Mouse (Mus musculus) hematopoietic stem cell, adult 5-6 weeks (primary cell): Measurements from ENCODE around the gene F3. TPM values are rescaled to one million over a fixed set of nuclear protein-coding genes. Genes with fewer than 3 reads are reported as not detected.

ENCODE experiments used
- ATAC-seq, 2 experiments: fragments of 125-278 bp in 1 of 2; replicated peaks in 1 of 2; 2 replicates each; pipeline ENCODE4 v1.8.0; 2016 to 2017; ENCODE audit warnings: inconsistent platforms in 2 of 2, mild to moderate bottlenecking in 2 of 2, moderate number of reproducible peaks in 2 of 2, low read depth in 1 of 2, moderate TSS enrichment in 1 of 2; ENCODE audit not compliant: low FRiP score in 2 of 2, poor library complexity in 2 of 2, severe bottlenecking in 2 of 2, insufficient read depth in 1 of 2, low TSS enrichment in 1 of 2
- total RNA-seq: library from RNA; stranded (forward); fragments of 172-1452, 232-1000 nt; gene quantifications from 2 replicates; pipeline ENCODE4 v1.2.3, GENCODE M21; 2017

Gene F3
- 4.6 and 5.7 TPM in 2 replicates for total RNA-seq

DNA sequence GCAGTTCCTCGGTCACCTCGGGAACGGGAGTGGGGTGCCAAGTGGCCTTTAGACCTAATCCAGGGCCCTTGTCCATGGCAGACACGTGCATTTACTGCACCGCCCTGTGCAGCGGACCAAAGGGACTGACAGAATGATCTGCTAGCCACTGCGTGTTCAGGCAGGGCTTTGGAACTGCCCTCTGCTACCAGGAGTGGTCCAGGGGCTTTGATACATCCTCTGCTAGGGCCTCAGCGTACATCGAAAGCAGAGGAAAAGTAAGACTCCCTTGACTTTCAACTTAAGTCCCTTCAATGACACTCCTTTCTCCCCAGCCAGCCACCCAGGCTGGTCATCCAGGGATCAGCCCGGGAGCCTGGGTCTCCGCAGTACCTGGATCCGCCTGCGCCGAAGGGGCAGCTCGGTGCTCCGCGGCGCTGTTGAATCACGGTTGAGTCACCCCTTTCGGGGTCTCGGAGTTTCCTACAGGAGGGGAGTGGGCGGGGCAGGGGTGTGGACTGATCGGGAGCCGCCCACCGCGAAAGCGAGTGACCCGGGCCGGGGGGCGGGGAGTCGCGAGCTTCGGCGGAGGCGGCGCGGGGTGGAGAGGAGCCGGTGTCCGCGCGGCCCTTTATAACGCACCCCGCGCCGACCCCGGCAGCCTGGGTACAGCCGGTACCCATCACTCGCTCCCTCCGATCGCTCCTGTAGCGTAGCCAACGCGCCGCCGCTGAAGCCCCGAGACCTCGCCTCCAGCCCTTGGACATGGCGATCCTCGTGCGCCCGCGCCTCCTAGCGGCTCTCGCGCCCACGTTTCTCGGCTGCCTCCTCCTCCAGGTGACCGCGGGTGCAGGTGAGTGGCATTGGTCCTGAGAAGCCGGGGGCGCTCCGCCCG lies at the start of gene F3:
Gene F3 (plus strand): TSS at position 567 of the 874 bp plus-strand sequence.
- peak; percentile 40 to 74; a peak in 3 of 4 replicates for ATAC-seq

DNA sequence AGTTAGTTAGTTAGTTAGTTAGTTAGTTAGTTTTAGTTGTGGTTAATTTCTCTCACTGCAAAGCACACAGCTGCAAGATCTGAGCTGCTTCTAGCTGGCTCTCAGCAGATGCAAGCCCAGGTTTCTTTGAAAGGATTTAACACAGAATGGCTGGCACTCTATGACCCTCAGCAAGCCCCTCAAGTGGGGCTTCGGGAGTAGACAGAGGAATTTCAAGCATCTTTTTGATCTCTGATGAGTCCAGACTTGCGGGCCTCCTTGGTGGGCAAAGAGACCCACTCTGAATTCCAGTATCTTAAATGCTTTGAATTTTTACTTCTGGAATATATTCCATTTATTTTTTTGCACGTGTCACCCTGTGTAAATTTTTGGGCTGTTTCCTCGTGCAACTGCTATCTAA lies 44.4 kb upstream of the F3 start:
- no peak for ATAC-seq

DNA sequence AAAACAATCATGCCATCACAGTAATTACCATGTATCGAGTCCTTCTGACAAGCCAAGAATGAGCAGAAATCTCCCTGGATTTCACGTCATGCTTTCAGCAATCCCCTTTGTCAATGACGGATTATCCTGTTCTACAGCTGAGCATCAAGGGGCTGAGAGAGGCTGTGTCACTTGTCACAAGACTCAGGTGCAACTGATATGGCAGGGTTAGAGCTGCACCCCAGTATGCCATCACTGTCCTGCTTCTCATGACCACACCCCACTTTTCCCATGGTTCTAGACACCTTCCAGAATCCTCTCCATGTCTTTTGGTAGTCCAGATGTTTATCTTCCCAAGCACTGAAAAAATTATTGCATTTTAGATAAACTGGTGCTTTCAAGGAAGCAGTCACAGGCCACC lies 43.9 kb upstream of the F3 start:
- no peak for ATAC-seq

DNA sequence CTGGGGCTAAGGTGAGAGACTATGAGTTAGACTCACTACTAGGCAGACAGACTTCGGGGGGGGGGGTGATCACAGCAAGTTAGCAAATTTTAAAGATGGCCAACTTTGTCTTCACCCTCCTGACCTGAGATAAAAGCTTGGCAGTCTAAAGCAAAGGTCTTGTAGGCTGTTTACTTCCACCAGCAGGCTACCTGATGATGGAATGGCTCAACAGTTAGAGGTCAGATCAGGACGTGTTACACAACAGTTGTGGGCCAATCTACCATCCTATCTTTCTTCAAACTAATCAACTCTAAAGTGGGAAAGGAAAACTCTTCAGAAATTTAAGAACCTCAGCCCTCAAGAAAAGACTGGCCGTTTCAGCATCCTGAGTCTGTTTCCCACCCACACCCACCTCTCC lies 43.1 kb upstream of the F3 start:
- no peak for ATAC-seq

DNA sequence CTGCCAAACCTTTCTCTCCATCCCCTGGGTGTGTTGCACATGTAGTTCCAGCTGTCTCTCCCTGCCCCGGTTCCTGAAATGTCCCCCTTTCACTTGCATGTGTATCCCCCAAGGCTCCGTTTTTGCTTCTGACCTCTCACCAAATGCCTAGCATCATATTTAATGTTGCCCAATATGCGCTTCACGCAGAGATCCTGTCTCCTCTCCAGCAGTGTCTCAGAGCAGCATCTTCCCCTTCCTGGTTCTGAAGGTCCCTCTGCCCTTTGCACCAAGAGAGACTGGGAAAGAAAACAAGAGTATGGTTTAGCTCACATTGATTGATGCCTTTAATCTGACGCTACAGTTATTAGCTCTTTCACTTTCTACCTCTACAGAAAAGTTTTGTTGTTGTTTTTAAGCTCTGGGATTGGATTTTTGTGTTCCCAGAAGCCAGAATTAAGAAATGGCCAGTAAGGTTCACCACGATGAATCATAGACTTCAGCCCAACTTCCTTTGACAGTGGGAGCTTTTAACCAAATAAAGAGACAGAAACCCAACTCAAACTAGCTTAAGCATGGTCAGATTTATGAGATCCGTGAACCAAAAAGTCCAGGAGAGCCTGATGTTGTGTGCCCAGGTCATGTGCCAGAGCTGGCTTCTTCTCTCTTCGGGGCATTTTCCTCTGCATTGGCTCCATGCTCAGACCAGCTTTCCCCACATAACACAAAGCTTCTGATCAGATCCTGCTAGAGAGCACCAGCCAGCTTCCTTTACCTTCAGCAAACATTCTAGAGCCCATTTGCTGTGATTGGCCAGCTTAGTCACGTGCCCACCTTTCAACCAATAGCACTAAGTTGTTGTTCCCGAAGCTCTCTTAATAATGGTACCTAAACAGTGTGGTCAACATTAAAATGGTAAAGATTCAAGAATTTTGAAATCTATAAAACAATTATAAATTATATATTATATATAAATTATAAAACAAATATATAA lies 40.6 kb upstream of the F3 start:
- peak; percentile 22; a peak in 1 of 4 replicates for ATAC-seq

DNA sequence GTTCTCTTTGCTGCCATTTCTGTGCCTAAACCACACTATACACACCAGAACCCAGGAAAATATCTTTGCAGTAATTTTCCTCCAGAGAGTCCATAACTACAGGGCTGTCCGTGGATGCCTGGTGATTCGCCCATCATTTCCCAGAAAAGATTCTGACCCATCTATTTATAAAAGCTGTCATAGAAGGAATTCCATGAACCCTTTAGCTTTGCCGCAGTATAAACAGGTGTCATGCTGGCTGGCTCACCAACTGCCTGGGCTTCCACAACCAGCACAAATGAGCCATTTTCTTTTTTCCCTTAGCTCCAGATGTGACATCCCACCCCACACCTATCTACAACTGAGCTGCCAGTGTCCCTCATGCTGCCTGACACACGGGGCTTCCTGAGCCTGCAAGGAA lies 38.8 kb upstream of the F3 start:
- no peak for ATAC-seq

DNA sequence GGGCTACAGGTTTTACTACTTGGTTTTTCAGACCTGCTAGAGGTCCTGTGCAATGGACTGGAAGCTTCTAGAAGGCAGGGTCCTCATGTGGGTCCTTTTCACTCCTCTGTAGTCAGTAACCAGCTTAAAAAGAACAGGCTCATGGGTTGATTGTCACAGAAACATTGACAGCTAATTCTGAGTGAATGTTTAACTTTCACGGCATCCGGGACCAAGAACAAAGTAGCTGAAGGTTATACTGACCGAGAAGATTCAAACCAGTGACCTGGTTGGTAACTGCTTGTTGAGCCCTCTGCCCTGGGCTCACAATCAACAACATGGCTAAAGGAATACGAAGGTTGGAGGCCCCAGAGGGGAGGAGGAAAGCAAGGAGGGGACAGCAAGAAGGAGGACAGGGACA lies 38.4 kb upstream of the F3 start:
- ATAC-seq, result no peak

DNA sequence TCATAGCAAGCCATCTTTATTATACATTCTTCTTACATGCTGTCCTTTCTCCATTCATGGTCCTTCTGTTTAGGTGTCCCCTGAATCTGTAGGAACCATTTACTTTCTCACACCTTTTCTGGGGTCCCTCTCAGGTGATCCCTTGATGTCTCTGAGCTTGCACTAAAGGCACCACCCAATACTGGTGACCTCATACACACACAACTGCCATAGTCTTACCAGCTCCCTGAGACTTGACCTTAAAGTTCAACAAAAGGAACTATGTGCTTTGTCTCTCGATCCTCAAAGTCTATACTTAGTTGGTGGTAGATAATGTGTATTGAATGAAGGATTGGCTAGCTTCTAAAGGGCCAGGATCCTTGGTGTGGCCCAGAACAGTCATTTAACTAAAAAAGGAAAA lies 37.4 kb upstream of the F3 start:
- ATAC-seq, result no peak

DNA sequence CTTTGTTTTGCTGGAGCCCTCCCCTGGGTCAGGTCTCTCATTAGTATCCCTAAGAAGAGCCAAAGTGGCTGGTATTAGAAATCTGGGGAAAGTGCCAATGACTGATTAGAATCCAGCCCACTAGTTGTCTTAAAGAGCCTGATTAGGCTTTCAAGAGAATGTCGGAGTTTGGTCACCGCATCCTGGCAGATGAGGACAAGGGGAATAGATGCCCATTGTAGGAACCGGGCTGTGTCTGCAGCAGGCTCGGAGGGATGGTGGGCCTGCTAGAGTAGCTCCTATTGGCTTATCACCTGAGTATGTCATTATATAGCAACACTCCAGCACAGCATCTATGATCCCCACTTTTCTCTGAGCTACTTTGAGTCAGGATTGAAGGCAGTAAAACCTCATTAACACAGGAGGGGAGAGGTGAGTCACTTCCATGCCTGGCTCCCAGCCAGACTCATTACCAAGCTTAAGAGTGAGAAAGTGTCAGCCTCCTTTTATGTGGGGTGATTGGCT lies 36.9 kb upstream of the F3 start:
- ATAC-seq, result no peak

DNA sequence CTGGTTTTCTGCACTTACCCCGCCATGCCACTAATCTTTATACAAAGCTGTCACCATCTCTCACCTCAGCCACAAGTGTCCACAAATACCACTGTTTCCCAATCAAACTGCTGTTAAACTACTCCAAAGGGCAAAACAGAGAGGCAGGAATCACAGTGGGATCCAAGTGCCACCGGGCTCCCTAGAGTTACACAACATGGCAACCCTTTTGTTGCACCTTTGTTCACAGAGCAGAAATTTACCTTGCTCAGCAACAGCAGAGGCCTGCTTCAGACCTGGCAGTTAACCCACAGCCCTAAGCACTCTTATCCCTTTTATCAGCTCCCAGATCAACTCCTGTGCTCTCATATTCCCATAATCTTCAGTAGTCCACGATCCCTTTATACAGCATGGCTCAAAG lies 35.6 kb upstream of the F3 start:
- ATAC-seq, result no peak

DNA sequence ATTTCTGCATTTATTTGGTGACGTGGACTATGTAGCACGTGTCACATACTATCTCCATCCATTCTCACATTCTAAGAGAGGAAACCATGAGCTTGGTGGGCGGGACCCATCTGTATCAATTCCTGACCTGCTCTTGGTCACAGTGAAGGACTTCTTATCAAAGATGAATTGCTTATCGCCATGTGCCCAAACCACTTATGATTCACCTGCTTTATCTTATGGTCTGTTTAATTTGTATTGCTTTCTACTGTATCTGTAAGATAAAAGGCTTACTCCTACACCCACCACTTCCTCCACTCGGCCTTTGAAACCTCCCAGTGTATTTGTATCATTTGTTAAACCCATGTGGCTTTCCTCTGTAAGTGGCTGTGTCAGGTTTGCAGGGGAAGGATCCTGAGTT lies 34.3 kb upstream of the F3 start:
- ATAC-seq, result no peak

DNA sequence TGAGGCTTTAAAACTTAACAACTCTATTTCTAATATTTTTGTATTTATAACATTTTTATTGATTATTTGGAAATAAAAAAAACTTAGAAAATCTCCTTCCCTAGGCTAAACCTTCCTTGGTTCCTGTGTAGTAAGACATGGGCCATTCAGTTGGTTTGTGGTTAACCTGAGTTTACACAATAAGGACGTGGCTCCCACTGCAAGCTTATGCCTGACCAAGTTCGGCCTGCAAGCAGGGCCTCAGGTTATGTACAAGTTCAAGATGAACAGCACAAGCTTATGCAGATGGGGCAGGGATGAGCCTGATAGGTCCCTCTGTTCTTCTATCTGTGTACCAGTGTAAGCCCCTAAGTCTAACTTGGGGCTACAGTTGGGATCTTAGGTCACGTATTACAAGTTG lies 33.6 kb upstream of the F3 start:
- peak in 1 of 2 experiments; percentile 38; a peak in 2 of 4 replicates for ATAC-seq

DNA sequence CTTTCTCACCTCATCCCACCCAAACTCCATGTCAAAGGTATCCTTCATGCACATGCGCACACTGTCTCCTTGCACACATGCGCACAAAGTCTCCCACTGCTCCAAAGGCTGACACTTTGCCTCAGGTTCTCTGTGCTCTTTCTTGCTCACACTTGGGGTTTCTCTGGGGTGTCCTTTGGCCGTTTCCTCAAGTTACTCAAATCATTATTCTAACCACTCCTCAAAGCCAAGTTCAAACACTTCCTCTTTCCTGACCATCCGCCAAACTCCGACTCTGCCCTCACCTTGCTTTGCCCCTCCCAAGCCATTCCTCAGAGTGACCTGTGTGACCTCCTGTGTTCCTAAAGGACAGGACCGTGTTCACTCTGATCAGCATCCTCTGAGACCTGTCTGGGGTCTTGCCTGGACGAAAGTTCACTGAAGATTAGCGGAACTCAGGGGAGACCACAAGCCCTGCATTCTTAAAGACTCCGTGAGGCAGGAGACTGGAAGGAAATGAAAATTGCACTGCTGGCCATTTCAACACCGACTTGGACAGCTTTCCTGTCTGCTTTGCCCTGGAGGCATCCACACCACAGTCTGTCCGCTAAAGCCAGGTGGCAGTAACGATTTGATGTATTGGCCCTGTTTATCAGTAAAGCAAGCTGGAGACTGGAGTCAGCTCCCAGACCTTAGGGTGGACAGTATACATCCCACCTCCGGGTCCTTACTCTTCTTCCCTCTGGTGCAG lies 30.2 kb upstream of the F3 start:
- peak; percentile 61 to 80 for ATAC-seq

DNA sequence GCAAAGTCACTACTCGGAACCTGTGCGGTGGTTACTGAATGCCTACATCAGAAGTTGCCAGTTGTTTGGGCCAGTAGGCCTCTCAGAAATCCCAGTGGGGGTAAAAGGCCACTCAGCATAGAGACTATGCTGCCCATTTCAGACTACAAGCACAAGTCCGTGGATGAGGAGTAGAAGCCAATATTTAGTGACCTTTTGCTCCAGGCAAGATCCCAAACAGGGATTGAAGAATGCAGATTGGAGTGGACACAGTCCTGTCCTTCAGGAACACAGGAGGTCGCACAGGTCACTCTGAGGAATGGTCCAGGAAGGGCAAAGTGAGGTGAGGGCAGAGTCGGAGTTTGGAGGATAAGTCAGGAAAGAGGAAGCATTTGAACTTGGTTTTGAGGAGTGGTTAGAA lies 29.6 kb upstream of the F3 start:
- no peak; a peak in 1 of 4 replicates for ATAC-seq

DNA sequence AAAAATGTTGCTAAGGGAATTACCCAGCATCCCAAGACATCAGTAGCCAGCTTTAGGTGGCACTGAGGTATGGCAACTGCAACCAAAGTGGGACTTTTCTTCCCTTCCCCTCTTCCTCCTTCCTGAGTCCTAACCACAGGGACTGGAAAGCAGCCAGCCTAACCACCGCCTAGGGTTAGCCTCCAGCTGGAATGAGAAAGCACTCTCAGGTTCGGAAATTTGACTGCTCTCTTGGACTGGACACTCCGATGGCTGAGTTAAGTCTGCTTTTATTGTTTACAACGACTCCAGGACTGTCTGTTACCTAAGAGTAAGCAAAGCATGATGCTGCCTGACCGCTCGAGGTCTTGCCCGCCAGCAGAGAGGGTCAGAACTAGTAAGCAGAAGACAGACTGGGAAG lies 26.2 kb upstream of the F3 start:
- peak; percentile 26 to 65; a peak in 3 of 4 replicates for ATAC-seq

DNA sequence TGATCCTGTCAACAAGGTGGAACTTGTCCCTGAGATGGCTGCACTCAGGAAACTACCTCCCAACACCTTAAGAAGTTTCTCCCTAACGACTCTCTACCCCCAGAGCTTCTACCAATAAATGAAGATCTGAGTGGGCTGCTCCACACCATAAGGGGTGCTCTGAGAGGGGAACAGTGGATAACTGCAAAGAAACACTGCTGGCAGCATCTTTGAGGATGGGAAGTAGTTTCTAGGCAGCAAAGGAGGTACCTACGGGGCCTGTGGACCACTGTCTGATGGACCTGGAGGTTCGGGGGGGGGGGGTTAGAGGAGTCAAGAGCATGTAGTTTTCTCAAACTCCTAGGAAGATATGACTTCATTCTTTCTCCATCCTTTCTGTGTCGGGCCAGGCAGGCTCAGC lies 23.9 kb upstream of the F3 start:
- no peak for ATAC-seq

DNA sequence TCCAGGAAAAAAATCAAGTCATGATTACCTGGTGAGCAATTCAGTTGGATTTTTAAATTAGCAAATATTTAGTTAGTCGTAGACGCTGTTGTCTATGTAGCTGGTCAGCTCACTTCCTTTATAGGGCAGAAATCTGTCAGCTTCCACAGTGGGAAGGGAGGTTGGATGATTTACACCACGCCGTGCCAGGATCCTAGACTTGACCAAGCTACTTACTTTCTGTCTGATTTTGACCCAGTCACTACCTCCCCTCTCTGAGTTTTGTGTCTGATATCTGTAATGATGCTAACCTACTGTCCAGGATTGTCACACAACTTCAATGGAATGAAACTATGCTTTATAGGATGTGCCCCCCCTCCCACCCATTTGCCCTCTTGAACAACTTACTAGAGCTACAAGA lies 23.5 kb upstream of the F3 start:
- no peak for ATAC-seq
